Mouse (Mus musculus) megakaryocyte, embryonic 14.5 days (primary cell): Measurements from ENCODE around the gene Cldn7. TPM values are rescaled to one million over a fixed set of nuclear protein-coding genes. Genes with fewer than 3 reads are reported as not detected.

Experiments
- H3K27me3 ChIP-seq: replicated peaks from 2 replicates; pipeline ENCODE3; 2012; ENCODE audit warnings: inconsistent platforms
- H3K36me3 ChIP-seq: replicated peaks from 2 replicates; pipeline ENCODE3; 2012; ENCODE audit warnings: low read length, inconsistent platforms, mixed read lengths
- H3K4me1 ChIP-seq: 2 replicates; pipeline ENCODE4 v1.6.1; 2012; ENCODE audit warnings: inconsistent platforms
- H3K4me3 ChIP-seq: replicated peaks from 2 replicates; pipeline ENCODE3; 2012; ENCODE audit warnings: moderate library complexity, mild to moderate bottlenecking, inconsistent platforms
- H3K9me3 ChIP-seq: 2 replicates; pipeline ENCODE4 v1.6.1; 2012; ENCODE audit warnings: inconsistent platforms
- FLI1 ChIP-seq: IDR thresholded peaks from 2 replicates; pipeline ENCODE4 v1.6.1; 2012; ENCODE audit warnings: low read length, inconsistent platforms, mixed read lengths
- GATA1 ChIP-seq: IDR thresholded peaks from 3 replicates; pipeline ENCODE4 v1.6.1; 2012; ENCODE audit warnings: mixed read lengths, low read length, inconsistent platforms, borderline replicate concordance
- polyA plus RNA-seq: library from polyadenylated mRNA; stranded (reverse); fragments of >175 nt; gene quantifications from 2 replicates; pipeline ENCODE4 v1.2.3, GENCODE M21; 2012; ENCODE audit warnings: low replicate concordance; ENCODE audit not compliant: insufficient read depth

Gene Cldn7
- polyA plus RNA-seq, 1 experiment = not detected

- Histone ChIP-seq H3K4me1 (peaks cover 54% of the 10 kb centered on the region), H3K36me3 (no peaks in the 10 kb centered on the region), H3K9me3 (no peaks in the 10 kb centered on the region), H3K4me3 (no peak overlapping the region), H3K27me3 (peaks cover 31% of the 10 kb centered on the region)
- TF ChIP-seq GATA1 (no peak), FLI1 (no peak)
Measured at GRCm38 (mm10) chr11:69932254-69932653, 32.3 kb upstream of the Cldn7 start.

- TF ChIP-seq GATA1 = no peak
- TF ChIP-seq FLI1 = no peak
- Histone ChIP-seq H3K36me3 (no peaks in the 10 kb centered on the region), H3K4me3 (no peak overlapping the region), H3K4me1 (peaks cover 54% of the 10 kb centered on the region), H3K27me3 (peaks cover 39% of the 10 kb centered on the region), H3K9me3 (no peaks in the 10 kb centered on the region)
Measured at GRCm38 (mm10) chr11:69933066-69933465, 31.5 kb upstream of the Cldn7 start.

GRCm38 (mm10) chr11:69934169-69934568 lies 30.4 kb upstream of the Cldn7 start:
- Histone ChIP-seq H3K4me1 (peaks cover 54% of the 10 kb centered on the region), H3K36me3 (no peaks in the 10 kb centered on the region), H3K4me3 (peak overlapping the region; percentile 85), H3K9me3 (no peaks in the 10 kb centered on the region), H3K27me3 (peaks cover 50% of the 10 kb centered on the region)
- TF ChIP-seq FLI1 (no peak), GATA1 (no peak)

GRCm38 (mm10) chr11:69934681-69935080 lies 29.9 kb upstream of the Cldn7 start:
- H3K36me3 ChIP-seq = no peaks in the 10 kb centered on the region
- peaks cover 54% of the 10 kb centered on the region for H3K4me1 ChIP-seq
- no peak overlapping the region for H3K4me3 ChIP-seq
- no peak for TF ChIP-seq FLI1
- no peak for TF ChIP-seq GATA1
- H3K27me3 ChIP-seq = peaks cover 55% of the 10 kb centered on the region
- no peaks in the 10 kb centered on the region for H3K9me3 ChIP-seq

- Histone ChIP-seq H3K4me3 (peak within 1 kb of the TSS; percentile 90), H3K4me1 (peaks cover 54% of the 10 kb centered on the region), H3K27me3 (peaks cover 61% of the 10 kb centered on the region), H3K36me3 (no peaks in the 10 kb centered on the region), H3K9me3 (no peaks in the 10 kb centered on the region)
- TF ChIP-seq GATA1 = no peak
- no peak for TF ChIP-seq FLI1
Measured at GRCm38 (mm10) chr11:69935137-69935879, 29.3 kb upstream of the Cldn7 start, which contains the start of gene Ybx2. TSS of gene Ybx2 (plus strand) at chr11:69935796.

GRCm38 (mm10) chr11:69936156-69936555 lies 28.4 kb upstream of the Cldn7 start:
- TF ChIP-seq GATA1 (no peak), FLI1 (no peak)
- Histone ChIP-seq H3K27me3 (peaks cover 69% of the 10 kb centered on the region), H3K4me3 (peak overlapping the region; percentile 90), H3K36me3 (no peaks in the 10 kb centered on the region), H3K4me1 (peaks cover 51% of the 10 kb centered on the region), H3K9me3 (no peaks in the 10 kb centered on the region)

- Histone ChIP-seq H3K9me3 (no peaks in the 10 kb centered on the region), H3K36me3 (no peaks in the 10 kb centered on the region), H3K4me1 (peaks cover 44% of the 10 kb centered on the region), H3K27me3 (peaks cover 72% of the 10 kb centered on the region), H3K4me3 (no peak overlapping the region)
- TF ChIP-seq FLI1 (no peak), GATA1 (no peak)
Measured at GRCm38 (mm10) chr11:69936714-69937347, 27.7 kb upstream of the Cldn7 start.

- TF ChIP-seq GATA1 = no peak
- no peak for TF ChIP-seq FLI1
- no peaks in the 10 kb centered on the region for H3K9me3 ChIP-seq
- peaks cover 38% of the 10 kb centered on the region for H3K4me1 ChIP-seq
- peaks cover 77% of the 10 kb centered on the region for H3K27me3 ChIP-seq
- no peak overlapping the region for H3K4me3 ChIP-seq
- H3K36me3 ChIP-seq = no peaks in the 10 kb centered on the region
Measured at GRCm38 (mm10) chr11:69937385-69937784, 27.2 kb upstream of the Cldn7 start.

GRCm38 (mm10) chr11:69937834-69938233 lies 26.7 kb upstream of the Cldn7 start:
- Histone ChIP-seq H3K4me3 (no peak overlapping the region), H3K4me1 (peaks cover 34% of the 10 kb centered on the region), H3K36me3 (no peaks in the 10 kb centered on the region), H3K27me3 (peaks cover 81% of the 10 kb centered on the region), H3K9me3 (no peaks in the 10 kb centered on the region)
- no peak for TF ChIP-seq FLI1
- no peak for TF ChIP-seq GATA1

GRCm38 (mm10) chr11:69938401-69938979 lies 26.1 kb upstream of the Cldn7 start:
- Histone ChIP-seq H3K4me3 (no peak overlapping the region), H3K27me3 (peaks cover 88% of the 10 kb centered on the region)
- no peak for TF ChIP-seq GATA1
- no peak for TF ChIP-seq FLI1

GRCm38 (mm10) chr11:69939181-69939580 lies 25.4 kb upstream of the Cldn7 start:
- Histone ChIP-seq H3K9me3 (no peaks in the 10 kb centered on the region), H3K36me3 (no peaks in the 10 kb centered on the region), H3K4me1 (peaks cover 29% of the 10 kb centered on the region), H3K27me3 (peaks cover 94% of the 10 kb centered on the region), H3K4me3 (no peak overlapping the region)
- TF ChIP-seq FLI1 (no peak), GATA1 (no peak)

More at GRCm38 (mm10) chr11:69938401-69938979, 26.1 kb upstream of the Cldn7 start:
- H3K4me1 ChIP-seq = peaks cover 34% of the 10 kb centered on the region
- H3K36me3 ChIP-seq = no peaks in the 10 kb centered on the region
- H3K9me3 ChIP-seq = no peaks in the 10 kb centered on the region
